Mouse (Mus musculus) liver, postnatal 0 days (tissue): Measurements from ENCODE around the gene Ppp1r9b.

Experiments
- CTCF ChIP-seq: sonication (generic); IDR thresholded peaks from 2 replicates; pipeline ENCODE4 v1.5.1; 2016; ENCODE audit warnings: antibody characterized with exemption, low read depth
- EP300 ChIP-seq: IDR thresholded peaks from 2 replicates; pipeline ENCODE4 v1.6.1; 2016; ENCODE audit warnings: antibody characterized with exemption, low read depth, mild to moderate bottlenecking

DNA sequence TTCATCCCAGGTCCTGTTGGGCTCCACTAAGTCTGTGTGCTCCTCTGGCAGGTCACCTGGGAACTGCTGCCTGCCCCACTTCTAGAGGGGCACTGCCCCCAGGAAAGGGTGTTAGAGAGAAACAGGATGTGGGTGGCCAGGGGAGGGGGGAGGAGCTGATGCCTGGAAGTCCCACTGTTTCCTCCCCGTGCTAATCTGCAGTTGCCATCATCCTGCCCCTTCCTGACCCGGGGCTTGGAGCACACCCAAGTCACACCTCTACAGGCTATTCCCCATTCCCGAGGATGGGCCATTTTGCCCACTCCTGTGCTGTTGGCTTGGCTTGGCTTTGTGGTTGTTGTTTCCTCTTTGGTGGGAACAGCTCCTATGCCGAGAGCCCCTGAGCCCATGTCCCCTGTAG is 9.7 kb downstream of the Ppp1r9b start:
- TF ChIP-seq CTCF (no peak), EP300 (no peak)
